Mouse (Mus musculus) ES-E14 (cell line): ENCODE measurements around the gene Irak2. TPM values are rescaled to one million over a fixed set of nuclear protein-coding genes. Genes with fewer than 3 reads are reported as not detected.

ENCODE experiments used
- DNase-seq: peaks from one replicate; pipeline ENCODE4 v3.0.0-alpha.2; 2013; ENCODE audit warnings: low read depth, low spot score
- H3K27ac ChIP-seq: 2 replicates; pipeline ENCODE4 v1.5.1; 2012; ENCODE audit warnings: low read depth, mild to moderate bottlenecking, low read length, moderate library complexity, mixed read lengths; ENCODE audit not compliant: poor library complexity, insufficient read depth, severe bottlenecking
- H3K36me3 ChIP-seq: 2 replicates; pipeline ENCODE4 v1.6.1; 2012; ENCODE audit warnings: mild to moderate bottlenecking, low read length, moderate library complexity, mixed read lengths; ENCODE audit not compliant: control insufficient read depth, poor library complexity, insufficient read depth, severe bottlenecking
- H3K4me1 ChIP-seq, 2 experiments: fragments of 150-350 bp in 1 of 2; sonication (generic) in 1 of 2; 2 replicates each; pipeline ENCODE4 v1.6.1; 2012; ENCODE audit warnings: low read length in 2 of 2, mild to moderate bottlenecking in 1 of 2, mixed read lengths in 1 of 2; ENCODE audit not compliant: control insufficient read depth in 2 of 2, insufficient read depth in 2 of 2, poor library complexity in 1 of 2
- H3K4me3 ChIP-seq, 2 experiments: fragments of 150-350 bp in 1 of 2; sonication (generic) in 1 of 2; 2 replicates each; pipeline ENCODE4 v1.5.1; 2012; ENCODE audit warnings: low read length in 2 of 2, low read depth in 1 of 2, mild to moderate bottlenecking in 1 of 2, mixed read lengths in 1 of 2; ENCODE audit not compliant: insufficient read depth in 1 of 2, poor library complexity in 1 of 2, severe bottlenecking in 1 of 2
- H3K9ac ChIP-seq: 2 replicates; pipeline ENCODE4 v1.6.1; 2012; ENCODE audit warnings: low read depth, mild to moderate bottlenecking, low read length, mixed read lengths; ENCODE audit not compliant: poor library complexity, insufficient read depth, severe bottlenecking
- H3K9me3 ChIP-seq: fragments of 150-350 bp; sonication (generic); 2 replicates; pipeline ENCODE4 v1.6.1; 2012; ENCODE audit warnings: low read depth, mild to moderate bottlenecking, low read length; ENCODE audit not compliant: control insufficient read depth, insufficient read depth
- CHD2 ChIP-seq: IDR thresholded peaks from 2 replicates; pipeline ENCODE4 v1.6.1; 2014; ENCODE audit warnings: mild to moderate bottlenecking, low read depth, low read length, inconsistent platforms
- HCFC1 ChIP-seq: IDR thresholded peaks from 2 replicates; pipeline ENCODE4 v1.6.1; 2012; ENCODE audit warnings: low read length, inconsistent platforms, borderline replicate concordance; ENCODE audit not compliant: insufficient read depth
- MAFK ChIP-seq: IDR thresholded peaks from 2 replicates; pipeline ENCODE4 v1.6.1; 2014; ENCODE audit warnings: mild to moderate bottlenecking, low read depth, low read length, inconsistent platforms; ENCODE audit not compliant: insufficient read depth
- ZC3H11A ChIP-seq: IDR thresholded peaks from 2 replicates; pipeline ENCODE4 v1.6.1; 2012; ENCODE audit warnings: low read depth, mild to moderate bottlenecking, inconsistent platforms, low read length, borderline replicate concordance
- ZNF384 ChIP-seq: IDR thresholded peaks from 2 replicates; pipeline ENCODE4 v1.6.1; 2012; ENCODE audit warnings: low read depth, low read length, inconsistent platforms
- in situ Hi-C, 2 experiments: fragments of 600-800 bp; cut with MboI; formaldehyde crosslinking; loops; one replicate each; pipeline ENCODE4 v1.15.1; 2025; ENCODE audit warnings: low sequenced_read_pairs in 2 of 2, inconsistent platforms in 1 of 2; ENCODE audit not compliant: unreplicated experiment in 2 of 2
- total RNA-seq: library from RNA; depleted of rRNA; stranded (reverse); fragments of 300-350 nt; gene quantifications from 2 replicates; pipeline ENCODE4 v1.2.3, GENCODE M21; 2012

Gene Irak2
- total RNA-seq, 1 experiment, result 22.0 TPM

GRCm38 (mm10) chr6:113678246-113679012, 40.2 kb downstream of the Irak2 start:
- no peak overlapping the region for H3K27ac ChIP-seq
- in situ Hi-C loops, result no loop called here
- no peak overlapping the region for H3K4me3 ChIP-seq
- H3K9ac ChIP-seq, result no peak overlapping the region
- DNase-seq, result no peak
- no peak for TF ChIP-seq HCFC1
- TF ChIP-seq ZC3H11A, result no peak
- H3K36me3 ChIP-seq, result no peaks in the 10 kb centered on the region
- peaks cover 2 to 23% of the 10 kb centered on the region in 2 experiments; a peak in 2 of 4 replicates for H3K4me1 ChIP-seq
- no peaks in the 10 kb centered on the region for H3K9me3 ChIP-seq

GRCm38 (mm10) chr6:113679993-113680566, 41.8 kb downstream of the Irak2 start:
- no peak overlapping the region for H3K4me3 ChIP-seq
- no peaks in the 10 kb centered on the region for H3K9me3 ChIP-seq
- no peak for DNase-seq
- no peak overlapping the region for H3K9ac ChIP-seq
- H3K27ac ChIP-seq, result no peak overlapping the region
- no peaks in the 10 kb centered on the region for H3K36me3 ChIP-seq
- in situ Hi-C loops, result loop anchor here in 1 of 2 experiments (5.0 kb wide), 1 partner anchor 43 kb away; the partner anchor contains the start of gene Irak2
- TF ChIP-seq MAFK (no peak), ZC3H11A (no peak), HCFC1 (no peak), ZNF384 (no peak), CHD2 (no peak)
- H3K4me1 ChIP-seq, result peaks cover 2 to 30% of the 10 kb centered on the region in 2 experiments; a peak in 2 of 4 replicates

GRCm38 (mm10) chr6:113681271-113681670, 43.0 kb downstream of the Irak2 start:
- Histone ChIP-seq H3K9me3 (no peaks in the 10 kb centered on the region), H3K4me3 (no peak overlapping the region), H3K36me3 (no peaks in the 10 kb centered on the region), H3K27ac (peak overlapping the region; percentile 44; the same call in 1 of the 2 replicates), H3K4me1 (peaks cover 2 to 30% of the 10 kb centered on the region in 2 experiments; a peak in 2 of 4 replicates), H3K9ac (peak overlapping the region; percentile 55; the same call in 1 of the 2 replicates)
- in situ Hi-C loops, result loop anchor here in 1 of 2 experiments (5.0 kb wide), 1 partner anchor 44 kb away; the partner anchor contains the start of gene Irak2
- peak; percentile 89 for DNase-seq
- TF ChIP-seq HCFC1 (no peak), ZNF384 (no peak), ZC3H11A (peak; percentile 39; the same call in 1 of the 2 replicates), MAFK (no peak), CHD2 (no peak)

- no peak overlapping the region; a peak in 1 of 4 replicates for H3K4me3 ChIP-seq
- peaks cover 4 to 27% of the 10 kb centered on the region in 2 experiments; a peak in 2 of 4 replicates for H3K4me1 ChIP-seq
- DNase-seq, result no peak
- H3K9ac ChIP-seq, result no peak overlapping the region; the same call in 1 of the 2 replicates
- H3K27ac ChIP-seq, result peak overlapping the region; percentile 88
- in situ Hi-C loops, result loop anchor here in 1 of 2 experiments (5.0 kb wide), 1 partner anchor 46 kb away; the partner anchor contains the start of gene Irak2
- no peaks in the 10 kb centered on the region for H3K36me3 ChIP-seq
- TF ChIP-seq ZC3H11A (no peak), ZNF384 (no peak), MAFK (no peak), HCFC1 (no peak), CHD2 (no peak)
- no peaks in the 10 kb centered on the region for H3K9me3 ChIP-seq
Measured at GRCm38 (mm10) chr6:113683081-113683825, 45.0 kb downstream of the Irak2 start.
